Mouse (Mus musculus) liver, embryonic 16.5 days (tissue): ENCODE measurements at regions not wholly inside any gene's neighbourhood (a gene's known extent, or its start where the extent isn't known, plus 50 kb on each side); places are given as distances from the start of the nearest gene placed in this dataset.

Experiments
- ATAC-seq: fragments of 200-750 bp; cut with Nextera tagmentation; 2 replicates; pipeline ENCODE4 v1.8.0; 2017; ENCODE audit warnings: low read depth, mild to moderate bottlenecking, moderate number of reproducible peaks, moderate library complexity
- H3K27ac ChIP-seq: fragments of 300-500 bp; sonication (generic); 2 replicates; pipeline ENCODE4 v1.5.1; 2014; ENCODE audit warnings: mild to moderate bottlenecking, low read length
- H3K27me3 ChIP-seq: fragments of 300-500 bp; sonication (generic); 2 replicates; pipeline ENCODE4 v1.6.1; 2014; ENCODE audit warnings: low read depth, low read length, mixed read lengths; ENCODE audit not compliant: control insufficient read depth, insufficient read depth
- H3K36me3 ChIP-seq: fragments of 300-500 bp; sonication (generic); 2 replicates; pipeline ENCODE4 v1.6.1; 2014; ENCODE audit warnings: mild to moderate bottlenecking; ENCODE audit not compliant: control insufficient read depth, insufficient read depth
- H3K4me1 ChIP-seq: fragments of 300-500 bp; sonication (generic); 2 replicates; pipeline ENCODE4 v1.6.1; 2014; ENCODE audit warnings: low read depth, low read length, mixed read lengths; ENCODE audit not compliant: control insufficient read depth
- H3K4me2 ChIP-seq: fragments of 300-500 bp; sonication (generic); 2 replicates; pipeline ENCODE4 v1.6.1; 2014; ENCODE audit warnings: low read depth, low read length, mixed read lengths
- H3K4me3 ChIP-seq: fragments of 300-500 bp; sonication (generic); 2 replicates; pipeline ENCODE4 v1.5.1; 2014; ENCODE audit warnings: low read depth, mild to moderate bottlenecking, low read length
- H3K9ac ChIP-seq: fragments of 300-500 bp; sonication (generic); 2 replicates; pipeline ENCODE4 v1.6.1; 2014; ENCODE audit warnings: low read depth, low read length
- H3K9me3 ChIP-seq: fragments of 300-500 bp; sonication (generic); replicated peaks from 2 replicates; pipeline ENCODE4 v1.6.1; 2016; ENCODE audit warnings: low read length; ENCODE audit not compliant: control insufficient read depth
- WGBS: fragments of 180-500 bp; shearing (Covaris S2); extraction: QIAGEN DNeasy Blood & Tissue Kit; methylation state at CpG from one replicate; pipeline ENCODE4 v1.1.7; 2014; ENCODE audit not compliant: insufficient replicate concordance; 5-methylcytosine and 5-hydroxymethylcytosine counted together

GRCm38 (mm10) chr9:66646226-66646625, 53.3 kb upstream of the Usp3 start:
- WGBS, result 10% methylated on average over 7 of the region's 7 CpGs
- Histone ChIP-seq H3K9me3 (no peaks in the 10 kb centered on the region), H3K9ac (no peak overlapping the region), H3K4me1 (no peaks in the 10 kb centered on the region), H3K4me3 (no peak overlapping the region), H3K27me3 (no peaks in the 10 kb centered on the region), H3K4me2 (no peak overlapping the region), H3K27ac (no peak overlapping the region), H3K36me3 (no peaks in the 10 kb centered on the region)
- peak; percentile 80 for ATAC-seq

GRCm38 (mm10) chr9:66651306-66651705, 58.4 kb upstream of the Usp3 start:
- H3K9ac ChIP-seq, result no peak overlapping the region
- WGBS, result 67% methylated on average over 6 of the region's 6 CpGs
- H3K27ac ChIP-seq, result no peak overlapping the region
- H3K4me1 ChIP-seq, result no peaks in the 10 kb centered on the region
- no peaks in the 10 kb centered on the region for H3K36me3 ChIP-seq
- no peak overlapping the region for H3K4me2 ChIP-seq
- no peak overlapping the region for H3K4me3 ChIP-seq
- no peaks in the 10 kb centered on the region for H3K9me3 ChIP-seq
- H3K27me3 ChIP-seq, result no peaks in the 10 kb centered on the region
- ATAC-seq, result no peak

- ATAC-seq, result no peak
These were observed 56.2 kb upstream of the Car12 start for GRCm38 (mm10) chr9:66657116-66657758.

GRCm38 (mm10) chr9:66658707-66659242, 54.7 kb upstream of the Car12 start:
- H3K27me3 ChIP-seq, result no peaks in the 10 kb centered on the region
- no peak overlapping the region for H3K4me3 ChIP-seq
- ATAC-seq, result no peak

More at GRCm38 (mm10) chr9:66657116-66657758, 56.2 kb upstream of the Car12 start:
- Histone ChIP-seq H3K9ac (no peak overlapping the region), H3K27ac (no peak overlapping the region), H3K4me2 (no peak overlapping the region), H3K4me3 (no peak overlapping the region), H3K4me1 (no peaks in the 10 kb centered on the region), H3K9me3 (no peaks in the 10 kb centered on the region), H3K27me3 (no peaks in the 10 kb centered on the region), H3K36me3 (no peaks in the 10 kb centered on the region)
- 62% methylated on average over 7 of the region's 7 CpGs for WGBS

GRCm38 (mm10) chr9:66659781-66660445, 53.6 kb upstream of the Car12 start:
- H3K9ac ChIP-seq, result no peak overlapping the region
- H3K4me2 ChIP-seq, result no peak overlapping the region
- H3K27me3 ChIP-seq, result no peaks in the 10 kb centered on the region
- no peak for ATAC-seq
- no peak overlapping the region for H3K4me3 ChIP-seq
- H3K27ac ChIP-seq, result no peak overlapping the region
- no peaks in the 10 kb centered on the region for H3K4me1 ChIP-seq
- H3K9me3 ChIP-seq, result no peaks in the 10 kb centered on the region
- no peaks in the 10 kb centered on the region for H3K36me3 ChIP-seq
- WGBS, result 63% methylated on average over 11 of the region's 11 CpGs

More at GRCm38 (mm10) chr9:66658707-66659242, 54.7 kb upstream of the Car12 start:
- Histone ChIP-seq H3K9me3 (no peaks in the 10 kb centered on the region), H3K4me1 (no peaks in the 10 kb centered on the region), H3K9ac (no peak overlapping the region), H3K27ac (no peak overlapping the region), H3K4me2 (no peak overlapping the region), H3K36me3 (no peaks in the 10 kb centered on the region)

GRCm38 (mm10) chr9:66661596-66661995, 51.9 kb upstream of the Car12 start:
- Histone ChIP-seq H3K27me3 (no peaks in the 10 kb centered on the region), H3K4me3 (no peak overlapping the region), H3K9ac (no peak overlapping the region), H3K27ac (no peak overlapping the region), H3K4me1 (no peaks in the 10 kb centered on the region), H3K36me3 (no peaks in the 10 kb centered on the region), H3K9me3 (no peaks in the 10 kb centered on the region), H3K4me2 (no peak overlapping the region)
- 74% methylated on average over 7 of the region's 7 CpGs for WGBS
- no peak for ATAC-seq

- H3K9me3 ChIP-seq, result no peaks in the 10 kb centered on the region
- WGBS, result 47% methylated on average over 4 of the region's 4 CpGs
- no peak overlapping the region for H3K9ac ChIP-seq
- H3K4me1 ChIP-seq, result no peaks in the 10 kb centered on the region
- no peak overlapping the region for H3K4me3 ChIP-seq
- no peak overlapping the region for H3K27ac ChIP-seq
- H3K36me3 ChIP-seq, result no peaks in the 10 kb centered on the region
- H3K27me3 ChIP-seq, result no peaks in the 10 kb centered on the region
- H3K4me2 ChIP-seq, result no peak overlapping the region
- ATAC-seq, result no peak
These were observed 51.0 kb upstream of the Car12 start for GRCm38 (mm10) chr9:66662443-66662842.
